Mouse (Mus musculus): ENCODE measurements around the gene Grm8. TPM values are rescaled to one million over a fixed set of nuclear protein-coding genes. Genes with fewer than 3 reads are reported as not detected.
A peak's percentile ranks its signal among the peaks of the same experiment; 100 is the strongest.

Grm8 gene
- polyA plus RNA-seq, 1 experiment from 2014 or later: 3.0 TPM

- no peaks in the 10 kb centered on the region for H3K27me3 ChIP-seq
- no peaks in the 10 kb centered on the region for H3K9me3 ChIP-seq
- no peak overlapping the region for H3K4me2 ChIP-seq
- H3K36me3 ChIP-seq (replicated peaks): no peaks in the 10 kb centered on the region
- peaks cover 11% of the 10 kb centered on the region for H3K4me1 ChIP-seq
- no peak overlapping the region for H3K9ac ChIP-seq
- 7% methylated on average over 5 of the region's 5 CpGs for WGBS
- no peak; the same call in 1 of the 2 replicates for ATAC-seq (ENCODE audit: low FRiP score)
- no peak overlapping the region for H3K4me3 ChIP-seq (replicated peaks)
- H3K27ac ChIP-seq: no peak overlapping the region
Observed at GRCm38 (mm10) chr6:27745693-27746451, 389.1 kb downstream of the Grm8 start.

- no peak overlapping the region for H3K4me2 ChIP-seq
- no peak overlapping the region for H3K27ac ChIP-seq
- H3K27me3 ChIP-seq: no peaks in the 10 kb centered on the region
- no peak overlapping the region for H3K4me3 ChIP-seq (replicated peaks)
- ATAC-seq (ENCODE audit: low FRiP score): no peak
- no peaks in the 10 kb centered on the region for H3K36me3 ChIP-seq (replicated peaks)
- no peaks in the 10 kb centered on the region for H3K9me3 ChIP-seq
- H3K9ac ChIP-seq: no peak overlapping the region
- H3K4me1 ChIP-seq: no peaks in the 10 kb centered on the region
- 87% methylated on average over 3 of the region's 3 CpGs for WGBS
Observed at GRCm38 (mm10) chr6:27689382-27689781, 445.6 kb downstream of the Grm8 start.

- H3K4me1 ChIP-seq: no peaks in the 10 kb centered on the region
- WGBS: 76% methylated on average over 6 of the region's 6 CpGs
- H3K4me2 ChIP-seq: no peak overlapping the region
- H3K27ac ChIP-seq: no peak overlapping the region
- no peak overlapping the region for H3K9ac ChIP-seq
- no peaks in the 10 kb centered on the region for H3K27me3 ChIP-seq
- H3K9me3 ChIP-seq: no peaks in the 10 kb centered on the region
- H3K4me3 ChIP-seq (replicated peaks): no peak overlapping the region
- H3K36me3 ChIP-seq (replicated peaks): no peaks in the 10 kb centered on the region
- ATAC-seq (ENCODE audit: low FRiP score): no peak
Observed at GRCm38 (mm10) chr6:27661747-27662435, 473.1 kb downstream of the Grm8 start.

GRCm38 (mm10) chr6:27657520-27657919 lies 477.5 kb downstream of the Grm8 start:
- ATAC-seq (ENCODE audit: low FRiP score): no peak
- WGBS: 59% methylated on average over 1 of the region's 1 CpGs

GRCm38 (mm10) chr6:27646503-27646902 lies 488.5 kb downstream of the Grm8 start:
- no peak for ATAC-seq (ENCODE audit: low FRiP score)
- Histone ChIP-seq H3K4me1 (no peaks in the 10 kb centered on the region), H3K27me3 (no peaks in the 10 kb centered on the region), H3K9ac (no peak overlapping the region), H3K4me3 (replicated peaks) (no peak overlapping the region), H3K4me2 (no peak overlapping the region), H3K27ac (no peak overlapping the region), H3K36me3 (replicated peaks) (no peaks in the 10 kb centered on the region), H3K9me3 (no peaks in the 10 kb centered on the region)
- WGBS: 55% methylated on average over 1 of the region's 1 CpGs

More at GRCm38 (mm10) chr6:27657520-27657919, 477.5 kb downstream of the Grm8 start:
- Histone ChIP-seq H3K27ac (no peak overlapping the region), H3K27me3 (no peaks in the 10 kb centered on the region), H3K4me1 (no peaks in the 10 kb centered on the region), H3K9me3 (no peaks in the 10 kb centered on the region), H3K36me3 (replicated peaks) (no peaks in the 10 kb centered on the region), H3K9ac (no peak overlapping the region), H3K4me2 (no peak overlapping the region), H3K4me3 (replicated peaks) (no peak overlapping the region)

GRCm38 (mm10) chr6:27645054-27645453 lies 489.9 kb downstream of the Grm8 start:
- H3K4me2 ChIP-seq: no peak overlapping the region
- no peak for ATAC-seq (ENCODE audit: low FRiP score)
- H3K9ac ChIP-seq: no peak overlapping the region
- H3K27ac ChIP-seq: no peak overlapping the region
- H3K36me3 ChIP-seq (replicated peaks): no peaks in the 10 kb centered on the region
- no peak overlapping the region for H3K4me3 ChIP-seq (replicated peaks)
- H3K9me3 ChIP-seq: no peaks in the 10 kb centered on the region
- H3K4me1 ChIP-seq: no peaks in the 10 kb centered on the region
- 85% methylated on average over 5 of the region's 5 CpGs for WGBS
- H3K27me3 ChIP-seq: no peaks in the 10 kb centered on the region

- Histone ChIP-seq H3K9ac (no peak overlapping the region), H3K4me2 (no peak overlapping the region), H3K4me1 (no peaks in the 10 kb centered on the region), H3K36me3 (replicated peaks) (no peaks in the 10 kb centered on the region), H3K9me3 (no peaks in the 10 kb centered on the region), H3K27me3 (no peaks in the 10 kb centered on the region), H3K27ac (no peak overlapping the region), H3K4me3 (replicated peaks) (no peak overlapping the region)
- WGBS: 75% methylated on average over 3 of the region's 3 CpGs
- no peak for ATAC-seq (ENCODE audit: low FRiP score)
Observed at GRCm38 (mm10) chr6:27635898-27636297, 499.1 kb downstream of the Grm8 start.

GRCm38 (mm10) chr6:27617472-27617871 lies 517.5 kb downstream of the Grm8 start:
- H3K27me3 ChIP-seq: no peaks in the 10 kb centered on the region
- no peaks in the 10 kb centered on the region for H3K36me3 ChIP-seq (replicated peaks)
- WGBS: 56% methylated on average over 4 of the region's 4 CpGs

GRCm38 (mm10) chr6:27580485-27580884 lies 554.5 kb downstream of the Grm8 start:
- Histone ChIP-seq H3K9me3 (no peaks in the 10 kb centered on the region), H3K4me2 (no peak overlapping the region), H3K4me3 (replicated peaks) (no peak overlapping the region), H3K36me3 (replicated peaks) (no peaks in the 10 kb centered on the region), H3K27ac (no peak overlapping the region), H3K4me1 (no peaks in the 10 kb centered on the region), H3K9ac (no peak overlapping the region), H3K27me3 (no peaks in the 10 kb centered on the region)
- ATAC-seq (ENCODE audit: low FRiP score): no peak
- 77% methylated on average over 2 of the region's 2 CpGs for WGBS

More at GRCm38 (mm10) chr6:27617472-27617871, 517.5 kb downstream of the Grm8 start:
- Histone ChIP-seq H3K4me2 (no peak overlapping the region), H3K9ac (no peak overlapping the region), H3K27ac (no peak overlapping the region), H3K9me3 (no peaks in the 10 kb centered on the region), H3K4me3 (replicated peaks) (no peak overlapping the region), H3K4me1 (0 out of 2 replicates have a peak, but pooled peaks cover 4% of the 10 kb centered on the region)
- peak; percentile 81 for ATAC-seq (ENCODE audit: low FRiP score)

GRCm38 (mm10) chr6:27545516-27545915 lies 589.5 kb downstream of the Grm8 start:
- H3K4me2 ChIP-seq: no peak overlapping the region
- no peak overlapping the region for H3K4me3 ChIP-seq (replicated peaks)
- ATAC-seq (ENCODE audit: low FRiP score): no peak
- no peaks in the 10 kb centered on the region for H3K36me3 ChIP-seq (replicated peaks)
- H3K4me1 ChIP-seq: no peaks in the 10 kb centered on the region
- H3K27me3 ChIP-seq: no peaks in the 10 kb centered on the region
- no peak overlapping the region for H3K9ac ChIP-seq
- WGBS: 75% methylated on average over 6 of the region's 6 CpGs
- no peaks in the 10 kb centered on the region for H3K9me3 ChIP-seq
- H3K27ac ChIP-seq: no peak overlapping the region

GRCm38 (mm10) chr6:27517620-27518019 lies 617.4 kb downstream of the Grm8 start:
- peaks cover 3% of the 10 kb centered on the region; the same call in 1 of the 2 replicates for H3K4me1 ChIP-seq
- H3K4me3 ChIP-seq (replicated peaks): no peak overlapping the region
- no peaks in the 10 kb centered on the region for H3K36me3 ChIP-seq (replicated peaks)
- no peaks in the 10 kb centered on the region for H3K9me3 ChIP-seq
- H3K4me2 ChIP-seq: no peak overlapping the region
- ATAC-seq (ENCODE audit: low FRiP score): peak; percentile 58; the same call in 1 of the 2 replicates
- no peak overlapping the region for H3K9ac ChIP-seq
- H3K27me3 ChIP-seq: no peaks in the 10 kb centered on the region
- WGBS: 22% methylated on average over 1 of the region's 1 CpGs
- H3K27ac ChIP-seq: no peak overlapping the region

GRCm38 (mm10) chr6:27460998-27461397 lies 674.0 kb downstream of the Grm8 start:
- WGBS: 74% methylated on average over 5 of the region's 5 CpGs
- Histone ChIP-seq H3K4me2 (no peak overlapping the region), H3K9ac (no peak overlapping the region), H3K4me1 (no peaks in the 10 kb centered on the region), H3K36me3 (replicated peaks) (no peaks in the 10 kb centered on the region), H3K27ac (no peak overlapping the region), H3K9me3 (no peaks in the 10 kb centered on the region), H3K4me3 (replicated peaks) (no peak overlapping the region), H3K27me3 (no peaks in the 10 kb centered on the region)
- ATAC-seq (ENCODE audit: low FRiP score): no peak
